Mouse (Mus musculus) lung, adult 2 months (tissue): ENCODE measurements around the gene Smyd3. TPM values are rescaled to one million over a fixed set of nuclear protein-coding genes. Genes with fewer than 3 reads are reported as not detected.

ENCODE experiments used
- DNase-seq: peaks from one replicate; pipeline ENCODE4 v3.0.0; 2022
- H3K4me1 ChIP-seq: fragments of 200-500 bp; 2 replicates; pipeline ENCODE4 v1.6.1; 2011; ENCODE audit warnings: low read length; ENCODE audit not compliant: control insufficient read depth, insufficient read depth
- H3K4me3 ChIP-seq: fragments of 200-500 bp; replicated peaks from 2 replicates; pipeline ENCODE3; 2011; ENCODE audit warnings: low read depth, mild to moderate bottlenecking, control low read depth, low read length; ENCODE audit errors: extremely low read depth
- CTCF ChIP-seq: fragments of 200-500 bp; IDR thresholded peaks from 2 replicates; pipeline ENCODE4 v1.5.1; 2011; ENCODE audit warnings: mild to moderate bottlenecking, low read length, control low read depth; ENCODE audit not compliant: insufficient read depth
- POLR2A ChIP-seq: fragments of 200-500 bp; IDR thresholded peaks from 2 replicates; pipeline ENCODE4 v1.6.1; 2011; ENCODE audit warnings: low read depth, mild to moderate bottlenecking, control low read depth, low read length, borderline replicate concordance; ENCODE audit errors: extremely low read depth
- WGBS: fragments of 180-500 bp; shearing (Covaris S2); methylation state at CpG from one replicate; pipeline ENCODE4 v1.1.7; 2018; 5-methylcytosine and 5-hydroxymethylcytosine counted together
- polyA plus RNA-seq: library from polyadenylated mRNA; depleted of rRNA; stranded (reverse); fragments of >200 nt; gene quantifications from 2 replicates; pipeline ENCODE4 v1.2.3, GENCODE M21; 2012

Gene Smyd3
- polyA plus RNA-seq, 1 experiment = 4.7 TPM

- TF ChIP-seq POLR2A = no peak
- TF ChIP-seq CTCF = no peak
- Histone ChIP-seq H3K4me3 (no peak overlapping the region), H3K4me1 (no peaks in the 10 kb centered on the region)
- DNase-seq = no peak
These were observed 537.7 kb downstream of the Smyd3 start for GRCm38 (mm10) chr1:178980185-178980584.

- TF ChIP-seq CTCF (no peak), POLR2A (no peak)
- Histone ChIP-seq H3K4me1 (no peaks in the 10 kb centered on the region), H3K4me3 (no peak overlapping the region)
- 72% methylated on average over 8 of the region's 8 CpGs for WGBS
- no peak for DNase-seq
These were observed 539.1 kb downstream of the Smyd3 start for GRCm38 (mm10) chr1:178978617-178979245.

- Histone ChIP-seq H3K4me3 (no peak overlapping the region), H3K4me1 (no peaks in the 10 kb centered on the region)
- TF ChIP-seq POLR2A (no peak), CTCF (no peak)
- 93% methylated on average over 10 of the region's 10 CpGs for WGBS
- no peak for DNase-seq
These were observed 545.8 kb downstream of the Smyd3 start for GRCm38 (mm10) chr1:178972055-178972454.

- WGBS = 89% methylated on average over 9 of the region's 9 CpGs
- TF ChIP-seq POLR2A = no peak
- TF ChIP-seq CTCF = no peak
- no peak for DNase-seq
- H3K4me3 ChIP-seq = no peak overlapping the region
- no peaks in the 10 kb centered on the region for H3K4me1 ChIP-seq
These were observed 556.2 kb downstream of the Smyd3 start for GRCm38 (mm10) chr1:178961661-178962060.

GRCm38 (mm10) chr1:178960015-178960559 is 557.8 kb downstream of the Smyd3 start:
- H3K4me1 ChIP-seq = no peaks in the 10 kb centered on the region
- peak; percentile 37 for DNase-seq
- no peak overlapping the region for H3K4me3 ChIP-seq
- WGBS = 51% methylated on average over 7 of the region's 7 CpGs
- no peak for TF ChIP-seq POLR2A
- peak; percentile 63 for TF ChIP-seq CTCF

- 89% methylated on average over 4 of the region's 4 CpGs for WGBS
- no peak overlapping the region for H3K4me3 ChIP-seq
- no peaks in the 10 kb centered on the region for H3K4me1 ChIP-seq
- no peak for DNase-seq
- TF ChIP-seq CTCF (no peak), POLR2A (no peak)
These were observed 559.2 kb downstream of the Smyd3 start for GRCm38 (mm10) chr1:178958641-178959040.

GRCm38 (mm10) chr1:178952910-178953309 is 564.9 kb downstream of the Smyd3 start:
- no peak for TF ChIP-seq POLR2A
- 76% methylated on average over 12 of the region's 12 CpGs for WGBS
- no peaks in the 10 kb centered on the region for H3K4me1 ChIP-seq
- DNase-seq = no peak
- H3K4me3 ChIP-seq = no peak overlapping the region

GRCm38 (mm10) chr1:178942251-178942963 is 575.4 kb downstream of the Smyd3 start:
- 37% methylated on average over 7 of the region's 7 CpGs for WGBS
- no peak for DNase-seq

GRCm38 (mm10) chr1:178940353-178940752 is 577.5 kb downstream of the Smyd3 start:
- TF ChIP-seq CTCF (no peak), POLR2A (no peak)
- no peak for DNase-seq
- Histone ChIP-seq H3K4me1 (no peaks in the 10 kb centered on the region), H3K4me3 (no peak overlapping the region)
- 67% methylated on average over 4 of the region's 4 CpGs for WGBS

More at GRCm38 (mm10) chr1:178942251-178942963, 575.4 kb downstream of the Smyd3 start:
- no peak overlapping the region for H3K4me3 ChIP-seq
- TF ChIP-seq POLR2A = no peak
- no peak for TF ChIP-seq CTCF
- H3K4me1 ChIP-seq = no peaks in the 10 kb centered on the region

GRCm38 (mm10) chr1:178936976-178937375 is 580.9 kb downstream of the Smyd3 start:
- no peaks in the 10 kb centered on the region for H3K4me1 ChIP-seq
- TF ChIP-seq POLR2A (no peak), CTCF (no peak)
- H3K4me3 ChIP-seq = no peak overlapping the region
- WGBS = 86% methylated on average over 2 of the region's 2 CpGs
- no peak for DNase-seq
